Mouse (Mus musculus) kidney, embryonic 14.5 days (tissue): ENCODE results near the gene Garnl3. TPM values are rescaled to one million over a fixed set of nuclear protein-coding genes. Genes with fewer than 3 reads are reported as not detected.
A peak's percentile ranks its signal among the peaks of the same experiment; 100 is the strongest.

ENCODE experiments used
- ATAC-seq: fragments of 200-750 bp; cut with Nextera tagmentation; 2 replicates; pipeline ENCODE4 v1.8.0; 2017; ENCODE audit warnings: moderate number of reproducible peaks, mild to moderate bottlenecking, moderate TSS enrichment, moderate library complexity; ENCODE audit not compliant: low FRiP score, low TSS enrichment
- H3K27ac ChIP-seq: fragments of 300-500 bp; sonication (generic); 2 replicates; pipeline ENCODE4 v1.5.1; 2014; ENCODE audit warnings: low read depth, mild to moderate bottlenecking, low read length, moderate library complexity, mixed read lengths
- H3K27me3 ChIP-seq: fragments of 300-500 bp; sonication (generic); 2 replicates; pipeline ENCODE4 v1.6.1; 2014; ENCODE audit warnings: mild to moderate bottlenecking, low read length; ENCODE audit not compliant: control insufficient read depth, insufficient read depth
- H3K36me3 ChIP-seq: fragments of 300-500 bp; sonication (generic); 2 replicates; pipeline ENCODE4 v1.6.1; 2014; ENCODE audit warnings: low read length, mixed read lengths; ENCODE audit not compliant: control insufficient read depth, insufficient read depth
- H3K4me1 ChIP-seq: fragments of 300-500 bp; sonication (generic); 2 replicates; pipeline ENCODE4 v1.6.1; 2014; ENCODE audit warnings: low read length, mixed read lengths; ENCODE audit not compliant: control insufficient read depth, insufficient read depth
- H3K4me2 ChIP-seq: fragments of 300-500 bp; sonication (generic); replicated peaks from 2 replicates; pipeline ENCODE4 v1.6.1; 2014; ENCODE audit warnings: low read depth, mild to moderate bottlenecking, low read length
- H3K4me3 ChIP-seq: fragments of 300-500 bp; sonication (generic); 2 replicates; pipeline ENCODE4 v1.5.1; 2014; ENCODE audit warnings: mild to moderate bottlenecking, low read length
- H3K9ac ChIP-seq: fragments of 300-500 bp; sonication (generic); 2 replicates; pipeline ENCODE4 v1.6.1; 2014; ENCODE audit warnings: low read depth, mild to moderate bottlenecking, low read length, moderate library complexity
- H3K9me3 ChIP-seq: fragments of 300-500 bp; sonication (generic); 2 replicates; pipeline ENCODE4 v1.6.1; 2016; ENCODE audit warnings: low read length; ENCODE audit not compliant: control insufficient read depth
- WGBS: fragments of 180-500 bp; shearing (Covaris S2); extraction: QIAGEN DNeasy Blood & Tissue Kit; methylation state at CpG from one replicate; pipeline ENCODE4 v1.1.7; 2014; 5-methylcytosine and 5-hydroxymethylcytosine counted together
- polyA plus RNA-seq: library from polyadenylated mRNA; unstranded; fragments of >200 nt; fragmentation: Nextera tagmentation; extraction: Ambion mirVana; gene quantifications from 2 replicates; pipeline ENCODE4 v1.2.1, GENCODE M21; 2014

Gene Garnl3
- 11.6 and 12.1 TPM in 2 replicates for polyA plus RNA-seq

GRCm38 (mm10) chr2:33131500-33132092, at the start of gene Garnl3:
Gene Garnl3 (minus strand): TSS chr2:33131654.
- peak within 1 kb of the TSS; percentile 56 for H3K4me3 ChIP-seq
- peak within 1 kb of the TSS; percentile 81 for H3K4me2 ChIP-seq
- ATAC-seq, result peak; percentile 10; the same call in 1 of the 2 replicates
- no peaks in the 10 kb centered on the region for H3K36me3 ChIP-seq
- H3K9ac ChIP-seq, result no peak within 1 kb of the TSS; the same call in 1 of the 2 replicates
- WGBS, result under 1% methylated on average over 22 of the region's 22 CpGs
- no peaks in the 10 kb centered on the region for H3K9me3 ChIP-seq
- no peak within 1 kb of the TSS for H3K27ac ChIP-seq
- H3K4me1 ChIP-seq, result peaks cover 6% of the 10 kb centered on the region; the same call in 1 of the 2 replicates
- H3K27me3 ChIP-seq, result peaks cover 4% of the 10 kb centered on the region; the same call in 1 of the 2 replicates

- 44% methylated on average over 16 of the region's 16 CpGs for WGBS
- Histone ChIP-seq H3K27ac (no peak overlapping the region), H3K9ac (0 out of 2 replicates have a peak overlapping the region, but pooled peaks have one; percentile 7), H3K9me3 (no peaks in the 10 kb centered on the region), H3K4me3 (no peak overlapping the region), H3K4me1 (peaks cover 16% of the 10 kb centered on the region), H3K27me3 (no peaks in the 10 kb centered on the region), H3K36me3 (no peaks in the 10 kb centered on the region), H3K4me2 (no peak overlapping the region)
- 0 out of 2 replicates have a peak, but pooled peaks have one; percentile 51 for ATAC-seq
These were observed 48.6 kb upstream of the Garnl3 start for GRCm38 (mm10) chr2:33179930-33180630.

GRCm38 (mm10) chr2:33179171-33179929, 47.9 kb upstream of the Garnl3 start:
- H3K4me2 ChIP-seq, result no peak overlapping the region
- no peaks in the 10 kb centered on the region for H3K27me3 ChIP-seq
- H3K9me3 ChIP-seq, result no peaks in the 10 kb centered on the region
- no peak overlapping the region for H3K4me3 ChIP-seq
- 60% methylated on average over 14 of the region's 14 CpGs for WGBS
- no peaks in the 10 kb centered on the region for H3K36me3 ChIP-seq
- H3K27ac ChIP-seq, result no peak overlapping the region
- 0 out of 2 replicates have a peak, but pooled peaks have one; percentile 10 for ATAC-seq
- H3K4me1 ChIP-seq, result peaks cover 16% of the 10 kb centered on the region
- H3K9ac ChIP-seq, result 0 out of 2 replicates have a peak overlapping the region, but pooled peaks have one; percentile 7

- Histone ChIP-seq H3K4me1 (peaks cover 16% of the 10 kb centered on the region), H3K27ac (no peak overlapping the region), H3K27me3 (no peaks in the 10 kb centered on the region), H3K4me3 (no peak overlapping the region), H3K9me3 (no peaks in the 10 kb centered on the region), H3K4me2 (no peak overlapping the region), H3K9ac (no peak overlapping the region), H3K36me3 (no peaks in the 10 kb centered on the region)
- WGBS, result 60% methylated on average over 11 of the region's 11 CpGs
- peak; percentile 62; the same call in 1 of the 2 replicates for ATAC-seq
These were observed 46.9 kb upstream of the Garnl3 start for GRCm38 (mm10) chr2:33178243-33178932.

GRCm38 (mm10) chr2:33177443-33178242, 46.2 kb upstream of the Garnl3 start:
- Histone ChIP-seq H3K4me3 (no peak overlapping the region), H3K27me3 (no peaks in the 10 kb centered on the region), H3K9me3 (no peaks in the 10 kb centered on the region), H3K4me2 (no peak overlapping the region), H3K27ac (no peak overlapping the region), H3K36me3 (no peaks in the 10 kb centered on the region), H3K4me1 (peaks cover 16% of the 10 kb centered on the region), H3K9ac (no peak overlapping the region)
- 83% methylated on average over 12 of the region's 12 CpGs for WGBS
- no peak for ATAC-seq

- WGBS, result 73% methylated on average over 2 of the region's 2 CpGs
- no peak overlapping the region for H3K27ac ChIP-seq
These were observed 45.5 kb upstream of the Garnl3 start for GRCm38 (mm10) chr2:33176921-33177320.

GRCm38 (mm10) chr2:33176516-33176915, 45.1 kb upstream of the Garnl3 start:
- H3K27me3 ChIP-seq, result no peaks in the 10 kb centered on the region

More at GRCm38 (mm10) chr2:33176921-33177320, 45.5 kb upstream of the Garnl3 start:
- Histone ChIP-seq H3K4me3 (no peak overlapping the region), H3K9ac (no peak overlapping the region), H3K4me1 (peaks cover 16% of the 10 kb centered on the region), H3K36me3 (no peaks in the 10 kb centered on the region), H3K27me3 (no peaks in the 10 kb centered on the region), H3K9me3 (no peaks in the 10 kb centered on the region), H3K4me2 (no peak overlapping the region)
- no peak for ATAC-seq

GRCm38 (mm10) chr2:33173686-33174085, 42.2 kb upstream of the Garnl3 start:
- Histone ChIP-seq H3K27me3 (no peaks in the 10 kb centered on the region), H3K4me1 (peaks cover 7% of the 10 kb centered on the region; the same call in 1 of the 2 replicates), H3K9ac (no peak overlapping the region), H3K36me3 (no peaks in the 10 kb centered on the region), H3K27ac (no peak overlapping the region), H3K4me3 (no peak overlapping the region), H3K9me3 (no peaks in the 10 kb centered on the region), H3K4me2 (no peak overlapping the region)
- WGBS, result 96% methylated on average over 7 of the region's 7 CpGs
- ATAC-seq, result no peak

More at GRCm38 (mm10) chr2:33176516-33176915, 45.1 kb upstream of the Garnl3 start:
- 65% methylated on average over 7 of the region's 7 CpGs for WGBS
- H3K9me3 ChIP-seq, result no peaks in the 10 kb centered on the region
- peaks cover 16% of the 10 kb centered on the region for H3K4me1 ChIP-seq
- no peak overlapping the region for H3K4me3 ChIP-seq
- ATAC-seq, result no peak
- H3K36me3 ChIP-seq, result no peaks in the 10 kb centered on the region
- no peak overlapping the region for H3K4me2 ChIP-seq
- H3K27ac ChIP-seq, result no peak overlapping the region
- H3K9ac ChIP-seq, result no peak overlapping the region
